Mouse (Mus musculus) B cell, adult 67 days (primary cell): ENCODE data around the gene Nup85. TPM values are rescaled to one million over a fixed set of nuclear protein-coding genes. Genes with fewer than 3 reads are reported as not detected.

Experiments
- total RNA-seq, 2 experiments: library from RNA; stranded (reverse); gene quantifications; 4 replicates each; pipeline ENCODE4 v1.2.4; 2023

The Nup85 gene
- 10 to 100 TPM; 72.6 to 89.3 TPM for total RNA-seq

DNA sequence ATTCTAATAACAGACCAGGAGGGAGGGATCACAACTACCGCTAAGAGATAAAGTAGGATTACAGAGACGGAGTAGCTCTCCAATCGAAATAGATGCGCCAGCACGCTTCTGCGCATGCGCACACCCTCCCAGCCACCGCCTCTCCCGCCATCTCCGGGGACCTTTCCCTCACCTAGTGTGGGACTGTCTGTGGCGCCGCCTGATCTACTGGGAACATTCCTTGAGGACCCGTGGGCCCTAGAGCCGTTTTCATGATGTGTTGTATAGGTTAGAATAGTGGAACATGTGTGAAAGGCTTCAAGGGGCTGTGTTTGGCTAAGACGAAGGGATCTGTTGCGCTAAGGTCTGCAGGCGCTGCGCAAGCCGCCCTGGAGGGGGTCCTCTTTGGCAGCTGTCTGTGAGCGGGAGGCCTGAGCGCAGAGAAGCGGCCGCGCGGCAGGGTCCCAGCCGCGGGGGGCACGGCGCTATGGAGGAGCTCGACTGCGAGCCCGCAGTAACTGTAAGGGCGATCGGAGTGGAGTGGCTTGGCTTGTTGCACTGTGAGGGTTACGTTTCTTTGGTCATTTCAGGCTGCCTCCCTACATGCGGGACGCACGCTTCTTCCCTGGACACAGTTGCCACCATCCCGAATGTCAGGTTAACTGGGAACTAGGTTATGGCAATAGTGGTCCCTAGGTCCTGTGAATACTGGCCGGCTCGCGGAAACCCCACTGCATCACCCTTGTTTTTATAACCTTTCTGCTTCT is at the start of gene Nup85:
Gene Nup85 (plus strand): TSS at position 371 of the 746 bp plus-strand sequence.

DNA sequence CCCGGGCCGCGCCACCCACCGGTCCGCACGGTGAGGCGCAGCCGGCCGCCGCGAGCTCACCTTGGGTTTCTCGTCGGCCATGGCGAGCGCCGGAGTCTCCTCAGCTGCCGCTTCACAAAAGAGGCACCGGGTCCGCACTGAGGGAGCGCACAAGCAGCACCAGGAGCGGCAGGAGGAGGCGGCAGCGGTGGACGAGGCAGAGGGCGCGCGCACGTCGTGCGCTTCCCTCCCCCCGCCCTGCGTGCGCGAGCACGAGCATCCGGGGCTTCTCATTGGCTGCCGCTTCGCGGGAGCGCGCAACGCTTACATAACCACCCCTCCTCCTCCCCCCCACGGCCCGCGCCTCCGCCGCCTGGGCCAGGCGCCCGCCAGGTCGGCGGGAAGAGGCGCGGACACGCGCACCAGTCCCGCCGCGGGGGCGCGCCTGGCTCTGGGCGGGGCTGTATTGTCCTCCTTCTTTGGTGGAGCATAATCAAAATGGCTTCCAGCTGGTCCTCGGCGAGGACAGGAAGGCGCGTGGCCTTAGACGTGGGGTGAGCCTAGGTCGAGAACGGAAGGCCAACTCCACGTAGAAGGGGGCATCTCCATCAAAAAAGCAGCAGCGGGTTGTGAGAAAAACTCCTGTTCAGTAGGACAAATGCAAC is 28.1 kb upstream of the Nup85 start, which contains the start of gene Sumo2:
Gene Sumo2 (minus strand): TSS at position 239 of the 644 bp plus-strand sequence.

DNA sequence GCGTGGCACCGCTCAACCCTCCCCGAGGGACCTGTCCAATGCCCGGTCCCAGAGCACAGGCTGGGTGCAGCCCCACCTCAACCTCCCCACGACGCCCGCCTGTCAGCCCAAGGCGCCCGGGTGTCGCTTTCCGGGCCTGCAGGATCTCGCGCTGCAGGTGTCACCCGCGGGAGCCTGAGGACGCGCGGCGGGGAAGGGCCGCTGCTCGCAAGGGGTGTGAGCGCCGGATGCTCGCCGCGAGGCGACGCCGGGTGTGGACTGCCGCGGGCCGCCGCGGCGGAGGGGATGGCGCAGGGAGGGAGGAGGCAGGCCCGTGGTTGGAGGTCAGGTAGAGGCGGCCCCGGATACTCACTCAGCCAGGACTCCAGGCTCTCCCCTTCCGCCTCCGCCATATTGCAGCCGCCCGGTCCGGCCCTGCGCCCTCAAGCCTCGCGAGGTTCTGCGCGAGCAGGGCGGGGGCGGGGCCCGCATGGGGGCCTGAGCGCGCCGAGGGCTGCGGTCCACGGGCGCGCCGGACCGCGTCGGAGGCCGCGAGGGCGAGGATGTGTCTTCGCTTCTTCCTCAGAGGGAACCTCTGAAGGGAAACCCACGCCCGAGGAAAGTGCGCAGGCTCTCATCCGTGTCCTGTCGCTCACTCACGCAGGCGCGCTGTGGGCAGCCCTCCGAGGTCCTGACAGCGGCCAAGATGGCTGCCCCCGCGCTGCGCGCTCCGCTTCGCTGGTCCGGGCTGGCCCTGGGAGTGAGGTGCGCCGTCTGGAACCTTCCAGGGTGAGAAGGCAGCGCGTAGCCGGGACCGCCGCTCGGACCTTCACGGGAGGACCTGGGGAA is 39.5 kb downstream of the Nup85 start, which contains the start of the genes Mrps7 and Gga3:
Gene Mrps7 (plus strand): TSS at position 450 of the 828 bp plus-strand sequence.
Gene Gga3 (minus strand): TSS at position 576 of the 828 bp plus-strand sequence.

DNA sequence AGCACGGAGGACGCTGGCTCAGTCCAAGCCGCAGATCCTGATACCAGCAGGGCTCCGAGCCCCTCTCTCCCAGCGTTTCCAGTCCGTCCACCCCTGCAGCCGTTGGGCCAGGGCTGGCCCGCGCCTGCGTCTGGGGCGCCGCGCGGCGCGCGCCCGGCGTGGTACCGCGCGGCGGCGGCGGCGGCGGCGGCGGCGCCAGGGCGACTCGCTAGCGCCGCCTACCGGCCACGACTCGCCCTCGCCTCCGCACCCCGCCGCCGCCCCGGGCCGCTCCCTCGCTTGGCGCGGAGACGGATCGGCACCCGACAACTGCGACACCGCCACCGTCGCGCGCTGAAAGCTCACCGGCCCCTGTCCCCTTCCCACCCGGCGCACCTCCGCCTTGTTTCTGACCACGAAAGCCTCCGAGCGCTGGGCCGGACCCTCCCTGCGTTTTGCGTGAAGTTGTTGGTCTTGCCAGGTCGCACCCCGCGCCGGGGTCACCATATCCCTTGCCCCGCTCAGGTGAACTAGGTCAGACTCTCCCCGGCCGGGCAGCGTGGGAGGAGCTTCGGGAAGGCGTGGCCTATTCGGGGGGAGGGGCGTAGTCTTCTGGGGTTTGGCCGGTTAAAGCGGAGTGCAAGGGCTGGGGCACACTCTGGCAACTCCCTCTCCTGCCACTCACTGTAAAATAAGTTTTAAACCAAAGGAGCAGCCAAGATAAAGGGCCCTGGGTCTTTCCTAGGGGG is 48.3 kb downstream of the Nup85 start, which contains the start of gene Mif4gd:
Gene Mif4gd (minus strand): TSS at position 560 of the 728 bp plus-strand sequence.

GRCm38 (mm10) chr11:115627705-115628464 is 63.7 kb downstream of the Nup85 start, which contains the start of gene Slc25a19:
Gene Slc25a19, minus strand, starts transcription at chr11:115628295.

Other genes with a start within 250 kb of the Nup85 start
- not detected for gene Ush1g, start 242.4 kb upstream of the Nup85 start, total RNA-seq
- gene Otop3, start 229.7 kb upstream of the Nup85 start, total RNA-seq: not detected
- gene Hid1, start 196.7 kb upstream of the Nup85 start, total RNA-seq: under 1 TPM; 0.49 to 0.71 TPM
- gene Cdr2l, start 182.5 kb upstream of the Nup85 start, total RNA-seq: not detected
- 10 to 100 TPM; 45.7 to 47.3 TPM for gene Mrpl58, start 160.7 kb upstream of the Nup85 start, total RNA-seq
- gene Atp5h, start 144.5 kb upstream of the Nup85 start, total RNA-seq: 100 to 1,000 TPM; 178 to 191 TPM
- 10 to 100 TPM; 45.6 to 46.5 TPM for gene Kctd2, start 144.3 kb upstream of the Nup85 start, total RNA-seq
- not detected for gene Trim80, start 123.9 kb upstream of the Nup85 start, total RNA-seq
- gene Slc16a5, start 102.0 kb upstream of the Nup85 start, total RNA-seq: not detected
- 10 to 100 TPM; 12.8 to 17.2 TPM for gene Armc7, start 88.8 kb upstream of the Nup85 start, total RNA-seq
- gene Nt5c, start 72.6 kb upstream of the Nup85 start, total RNA-seq: 10 to 100 TPM; 80.8 to 91.6 TPM
- 100 to 1,000 TPM; 204 to 206 TPM for gene Jpt1, start 50.0 kb upstream of the Nup85 start, total RNA-seq
- gene Sumo2, start 28.2 kb upstream of the Nup85 start, total RNA-seq: 100 to 1,000 TPM; 259 to 284 TPM
- 10 to 100 TPM; 37.1 to 38.6 TPM for gene Mrps7, start 39.5 kb downstream of the Nup85 start, total RNA-seq
- 100 to 1,000 TPM; 103 to 115 TPM for gene Gga3, start 39.6 kb downstream of the Nup85 start, total RNA-seq
- gene Mif4gd, start 48.5 kb downstream of the Nup85 start, total RNA-seq: 100 to 1,000 TPM; 267 to 291 TPM
- 100 to 1,000 TPM; 105 to 108 TPM for gene Slc25a19, start 63.9 kb downstream of the Nup85 start, total RNA-seq
- gene Grb2, start 144.2 kb downstream of the Nup85 start, total RNA-seq: 100 to 1,000 TPM; 340 to 343 TPM
- 10 to 100 TPM; 52.9 to 61.8 TPM for gene Tmem94, start 201.0 kb downstream of the Nup85 start, total RNA-seq
- 1 to 10 TPM; 5.3 to 5.8 TPM for gene Caskin2, start 249.2 kb downstream of the Nup85 start, total RNA-seq